Mouse (Mus musculus): ENCODE results near the gene 1700013H16Rik. TPM values are rescaled to one million over a fixed set of nuclear protein-coding genes. Genes with fewer than 3 reads are reported as not detected.

The 1700013H16Rik gene
- polyA plus RNA-seq, 1 experiment from 2014 or later, result not detected

Other genes with a start within 250 kb of the 1700013H16Rik start
- gene Rtl8c, start 149.8 kb downstream of the 1700013H16Rik start, polyA plus RNA-seq (2016; fragmentation: Nextera tagmentation; extraction: Ambion mirVana), result 15.5 and 16.7 TPM in 2 replicates
- gene Gm14597, start 148.9 kb downstream of the 1700013H16Rik start, polyA plus RNA-seq (2016; fragmentation: Nextera tagmentation; extraction: Ambion mirVana), result not detected in 2 replicates
- 35.4 and 44.4 TPM in 2 replicates for gene Rtl8a, start 114.1 kb downstream of the 1700013H16Rik start, polyA plus RNA-seq (2016; fragmentation: Nextera tagmentation; extraction: Ambion mirVana)
- 42.8 and 44.0 TPM in 2 replicates for gene Rtl8b, start 87.4 kb downstream of the 1700013H16Rik start, polyA plus RNA-seq (2016; fragmentation: Nextera tagmentation; extraction: Ambion mirVana)
- gene 4930502E18Rik, start 33.0 kb downstream of the 1700013H16Rik start, polyA plus RNA-seq (2016; fragmentation: Nextera tagmentation; extraction: Ambion mirVana), result 0.26 TPM in 1 of 2 replicates, not detected in the other
- not detected in 2 replicates for gene Zfp36l3, start 18.6 kb upstream of the 1700013H16Rik start, polyA plus RNA-seq (2016; fragmentation: Nextera tagmentation; extraction: Ambion mirVana)
- 0.25 and 0.83 TPM in 2 replicates for gene Xlr, start 39.9 kb upstream of the 1700013H16Rik start, polyA plus RNA-seq (2016; fragmentation: Nextera tagmentation; extraction: Ambion mirVana)